14 mouse cellular contexts compared by ENCODE assay signal in the genomic region with DNA sequence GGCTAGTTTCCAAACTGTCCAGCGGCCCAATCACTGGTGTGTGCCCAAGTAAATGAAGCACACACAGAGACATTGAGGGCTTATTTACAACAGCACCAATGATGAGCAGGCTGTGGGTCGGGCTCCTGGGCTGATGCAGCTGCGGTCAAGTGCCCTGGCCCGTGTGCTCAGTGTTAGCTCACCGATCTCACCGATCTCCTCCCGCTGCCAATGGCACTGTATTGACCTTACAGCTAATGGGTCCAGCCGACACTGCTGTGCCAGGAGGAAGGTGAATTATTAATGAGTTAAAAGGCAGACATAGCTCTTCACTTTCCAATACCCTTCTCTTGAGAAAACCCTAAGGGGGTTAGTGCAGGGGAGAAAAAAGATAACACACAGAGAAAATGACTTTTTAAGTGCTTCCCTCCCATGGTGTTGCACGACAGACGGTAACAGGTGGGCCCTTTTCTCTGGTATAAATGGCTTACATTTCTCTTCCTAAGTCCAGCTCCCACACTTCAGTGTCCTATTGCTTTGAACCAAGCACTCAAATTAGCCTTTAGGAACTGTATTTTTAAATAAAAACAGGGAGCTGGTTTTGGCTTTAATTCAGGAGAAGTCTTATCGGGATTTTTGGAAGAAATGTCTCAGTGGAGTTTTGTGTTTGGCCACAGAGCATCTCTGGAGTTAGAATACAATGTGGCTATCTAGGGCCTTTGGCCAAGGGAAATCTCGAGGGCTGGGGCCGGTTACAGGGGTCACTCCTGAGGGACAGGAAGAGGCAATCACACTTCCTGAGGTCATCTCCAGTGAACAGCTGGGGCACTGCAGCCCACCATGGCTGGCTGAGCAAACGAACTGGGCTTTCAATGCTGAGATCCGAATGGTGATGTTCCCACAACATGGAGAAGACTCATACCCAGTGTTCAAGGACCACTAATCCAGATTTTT.
DNase-seq lines count a peak whose midpoint lies in the region; ATAC-seq lines count a peak whose summit lies in the region.
"Had no signal": no experiment of that assay in that cellular context is flagged by ENCODE, and none has a peak within 500 bp of the region (broad histone marks: within the 10 kb centered on the region; RNA-seq: fewer than 3 reads in every experiment).

No protein-coding gene starts in this region.

- no peak for DNase-seq in neural tube, embryonic 10.5 days (ENCODE audit: extremely low spot score, low spot score)
- peak; percentile 40 for DNase-seq in heart, postnatal 4 days
- DNase-seq in adrenal gland, adult (ENCODE audit: inconsistent age in 2 of 2, low spot score in 1 of 2) = no peak
- no peak for DNase-seq in frontal cortex, postnatal 14 days (ENCODE audit: low spot score in 2 of 2)
- DNase-seq: adrenal gland, postnatal 25 days; cerebellum, postnatal 25 days; lung, postnatal 14 days had no signal

- no peak overlapping the region for H3K9ac ChIP-seq in hindbrain, embryonic 13.5 days
- no peak overlapping the region for H3K9ac ChIP-seq in hindbrain, embryonic 12.5 days
- no peak overlapping the region for H3K9ac ChIP-seq in neural tube, embryonic 13.5 days
- H3K9ac ChIP-seq: embryonic facial prominence, embryonic 13.5 days; forebrain, embryonic 12.5 days; liver, embryonic 14.5 days had no signal

- WGBS in hindbrain, embryonic 13.5 days = 68% methylated on average over 15 of the region's 15 CpGs
- WGBS in hindbrain, embryonic 12.5 days = 71% methylated on average over 15 of the region's 15 CpGs
- WGBS in neural tube, embryonic 13.5 days = 64% methylated on average over 15 of the region's 15 CpGs

- no peaks in the 10 kb centered on the region for H3K36me3 ChIP-seq in hindbrain, embryonic 13.5 days
- H3K36me3 ChIP-seq in hindbrain, embryonic 12.5 days = no peaks in the 10 kb centered on the region
- H3K36me3 ChIP-seq in neural tube, embryonic 13.5 days = no peaks in the 10 kb centered on the region
- H3K36me3 ChIP-seq: embryonic facial prominence, embryonic 13.5 days; forebrain, embryonic 12.5 days had no signal

- H3K27me3 ChIP-seq in hindbrain, embryonic 13.5 days = no peaks in the 10 kb centered on the region
- no peaks in the 10 kb centered on the region for H3K27me3 ChIP-seq in hindbrain, embryonic 12.5 days
- no peaks in the 10 kb centered on the region for H3K27me3 ChIP-seq in neural tube, embryonic 13.5 days
- H3K27me3 ChIP-seq: embryonic facial prominence, embryonic 13.5 days; forebrain, embryonic 12.5 days had no signal

- peaks cover 58% of the 10 kb centered on the region for H3K4me1 ChIP-seq in hindbrain, embryonic 13.5 days (replicated peaks)
- H3K4me1 ChIP-seq in hindbrain, embryonic 12.5 days = peaks cover 38% of the 10 kb centered on the region
- H3K4me1 ChIP-seq in neural tube, embryonic 13.5 days (replicated peaks) = peaks cover 53% of the 10 kb centered on the region

- no peak overlapping the region for H3K4me3 ChIP-seq in hindbrain, embryonic 13.5 days
- H3K4me3 ChIP-seq in hindbrain, embryonic 12.5 days = no peak overlapping the region
- H3K4me3 ChIP-seq in neural tube, embryonic 13.5 days = no peak overlapping the region
- H3K4me3 ChIP-seq: embryonic facial prominence, embryonic 13.5 days; forebrain, embryonic 12.5 days had no signal

- no peak overlapping the region for H3K4me2 ChIP-seq in hindbrain, embryonic 13.5 days
- H3K4me2 ChIP-seq in hindbrain, embryonic 12.5 days (replicated peaks) = no peak overlapping the region
- no peak overlapping the region for H3K4me2 ChIP-seq in neural tube, embryonic 13.5 days
- H3K4me2 ChIP-seq: embryonic facial prominence, embryonic 13.5 days; forebrain, embryonic 12.5 days had no signal

- no peak for ATAC-seq in hindbrain, embryonic 13.5 days (ENCODE audit: low FRiP score)
- no peak for ATAC-seq in hindbrain, embryonic 12.5 days (ENCODE audit: low FRiP score)
- ATAC-seq in neural tube, embryonic 13.5 days (ENCODE audit: low read depth) = peak; percentile 44; the same call in 1 of the 2 replicates
- ATAC-seq: inflammation-experienced regulatory T-cells, adult 6 months had no signal

- peak overlapping the region; percentile 72 for H3K27ac ChIP-seq in hindbrain, embryonic 13.5 days
- no peak overlapping the region for H3K27ac ChIP-seq in hindbrain, embryonic 12.5 days
- H3K27ac ChIP-seq in neural tube, embryonic 13.5 days (replicated peaks) = peak overlapping the region; percentile 42; the same call in 1 of the 2 replicates
- H3K27ac ChIP-seq: embryonic facial prominence, embryonic 13.5 days; liver, embryonic 14.5 days had no signal

- H3K9me3 ChIP-seq in hindbrain, embryonic 13.5 days = no peaks in the 10 kb centered on the region
- H3K9me3 ChIP-seq in hindbrain, embryonic 12.5 days (replicated peaks) = no peaks in the 10 kb centered on the region
- H3K9me3 ChIP-seq in neural tube, embryonic 13.5 days = no peaks in the 10 kb centered on the region
- H3K9me3 ChIP-seq: embryonic facial prominence, embryonic 13.5 days; forebrain, embryonic 12.5 days had no signal
